Mouse (Mus musculus) ES-E14 (cell line): ENCODE results near the gene Pcsk4.

Source experiments
- CHD2 ChIP-seq: IDR thresholded peaks from 2 replicates; pipeline ENCODE4 v1.6.1; 2014; ENCODE audit warnings: mild to moderate bottlenecking, low read depth, low read length, inconsistent platforms
- HCFC1 ChIP-seq: IDR thresholded peaks from 2 replicates; pipeline ENCODE4 v1.6.1; 2012; ENCODE audit warnings: low read length, inconsistent platforms, borderline replicate concordance; ENCODE audit not compliant: insufficient read depth
- MAFK ChIP-seq: IDR thresholded peaks from 2 replicates; pipeline ENCODE4 v1.6.1; 2014; ENCODE audit warnings: mild to moderate bottlenecking, low read depth, low read length, inconsistent platforms; ENCODE audit not compliant: insufficient read depth
- ZC3H11A ChIP-seq: IDR thresholded peaks from 2 replicates; pipeline ENCODE4 v1.6.1; 2012; ENCODE audit warnings: low read depth, mild to moderate bottlenecking, inconsistent platforms, low read length, borderline replicate concordance

GRCm38 (mm10) chr10:80363734-80364133, 34.4 kb upstream of the Pcsk4 start:
- TF ChIP-seq MAFK (no peak), ZC3H11A (no peak), HCFC1 (no peak), CHD2 (no peak)
